Mouse (Mus musculus): Measurements from ENCODE around the gene Tns1. TPM values are rescaled to one million over a fixed set of nuclear protein-coding genes. Genes with fewer than 3 reads are reported as not detected.

Gene Tns1
- total and polyA plus RNA-seq, 3 experiments, result 0.40 to 3.6 (median 0.89) TPM

GRCm38 (mm10) chr1:73997341-73997740, 126.9 kb downstream of the Tns1 start:
- Histone ChIP-seq H3K4me1 (ENCODE audit: control insufficient read depth in 1 of 2, insufficient read depth in 2 of 2) (peaks cover 0 to 12% of the 10 kb centered on the region in 2 experiments; a peak in 2 of 4 replicates), H3K79me2 (replicated peaks; ENCODE audit: control insufficient read depth, extremely low read depth, insufficient read depth, poor library complexity, severe bottlenecking) (no peaks in the 10 kb centered on the region), H3K27ac (ENCODE audit: insufficient read depth, low read depth) (no peak overlapping the region), H3K9me3 (replicated peaks; ENCODE audit: low read length) (no peaks in the 10 kb centered on the region), H3K9ac (ENCODE audit: insufficient read depth, low read depth) (no peak overlapping the region), H3K27me3 (replicated peaks) (peaks cover 4% of the 10 kb centered on the region), H3K4me3 (replicated peaks in 1 of 3; ENCODE audit: low read depth in 2 of 3, low read length in 2 of 3, poor library complexity in 1 of 3) (no peak overlapping the region), H3K4me2 (ENCODE audit: insufficient read depth, low read depth, poor library complexity, severe bottlenecking) (no peak overlapping the region), H3K36me3 (replicated peaks in 1 of 2; ENCODE audit: control insufficient read depth in 1 of 2, insufficient read depth in 1 of 2, low read length in 1 of 2) (no peaks in the 10 kb centered on the region)
- dilution Hi-C loops (cut with MboI; ENCODE audit: extremely low pct_ligation_motif_present, extremely low pct_unique_long_range_greater_than_20kb, low sequenced_read_pairs) (no loop called here), in situ Hi-C loops (cut with MboI; ENCODE audit: low pct_ligation_motif_present, low pct_unique_long_range_greater_than_20kb, low sequenced_read_pairs) (loop anchor here (10.0 kb wide), 1 partner anchor 77 kb away; no protein-coding TSS in a partner anchor)
- TF ChIP-seq ZNF384 (IDR thresholded peaks at IDR 0.05; ENCODE audit: low read depth, low read length) (no peak), MAX (IDR thresholded peaks at IDR 0.05; ENCODE audit: low read length) (no peak), MYC (IDR thresholded peaks at IDR 0.05; ENCODE audit: low read depth, low read length) (no peak), TBP (conservative IDR thresholded peaks at IDR 0.05; ENCODE audit: low read depth, low read length) (no peak), UBTF (IDR thresholded peaks at IDR 0.05; ENCODE audit: low read depth, low read length) (no peak), BHLHE40 (IDR thresholded peaks at IDR 0.05; ENCODE audit: low read depth, low read length) (no peak), PAX5 (IDR thresholded peaks at IDR 0.05; ENCODE audit: low read length) (no peak), ZC3H11A (IDR thresholded peaks at IDR 0.05; ENCODE audit: low read depth, low read length) (no peak), HCFC1 (IDR thresholded peaks at IDR 0.05; ENCODE audit: low read depth, low read length) (no peak), EP300 (IDR thresholded peaks at IDR 0.05; ENCODE audit: low read length) (no peak), MAZ (IDR thresholded peaks at IDR 0.05; ENCODE audit: low read depth, low read length) (no peak)
- DNase-seq (ENCODE audit: extremely low read depth), result no peak

- Histone ChIP-seq H3K9me3 (replicated peaks; ENCODE audit: low read length) (no peaks in the 10 kb centered on the region), H3K79me2 (replicated peaks; ENCODE audit: control insufficient read depth, extremely low read depth, insufficient read depth, poor library complexity, severe bottlenecking) (no peaks in the 10 kb centered on the region), H3K36me3 (replicated peaks in 1 of 2; ENCODE audit: control insufficient read depth in 1 of 2, insufficient read depth in 1 of 2, low read length in 1 of 2) (no peaks in the 10 kb centered on the region), H3K4me1 (ENCODE audit: control insufficient read depth in 1 of 2, insufficient read depth in 2 of 2) (peaks cover 0 to 9% of the 10 kb centered on the region in 2 experiments; a peak in 2 of 4 replicates), H3K4me3 (replicated peaks in 1 of 3; ENCODE audit: low read depth in 2 of 3, low read length in 2 of 3, poor library complexity in 1 of 3) (no peak overlapping the region), H3K27ac (ENCODE audit: insufficient read depth, low read depth) (no peak overlapping the region), H3K9ac (ENCODE audit: insufficient read depth, low read depth) (no peak overlapping the region), H3K4me2 (ENCODE audit: insufficient read depth, low read depth, poor library complexity, severe bottlenecking) (no peak overlapping the region), H3K27me3 (replicated peaks) (peaks cover 4% of the 10 kb centered on the region)
- DNase-seq (ENCODE audit: extremely low read depth), result no peak
- dilution Hi-C loops (cut with MboI; ENCODE audit: extremely low pct_ligation_motif_present, extremely low pct_unique_long_range_greater_than_20kb, low sequenced_read_pairs), result no loop called here
- TF ChIP-seq POLR2AphosphoS2 (IDR thresholded peaks at IDR 0.05; ENCODE audit: low read depth, low read length) (no peak), ZC3H11A (IDR thresholded peaks at IDR 0.05; ENCODE audit: low read depth, low read length) (no peak), CHD2 (IDR thresholded peaks at IDR 0.05; ENCODE audit: low read length) (no peak), CHD1 (IDR thresholded peaks at IDR 0.05; ENCODE audit: low read depth, low read length) (no peak), RAD21 (IDR thresholded peaks at IDR 0.05; ENCODE audit: low read depth, low read length) (no peak), ZNF384 (IDR thresholded peaks at IDR 0.05; ENCODE audit: low read depth, low read length) (no peak), PAX5 (IDR thresholded peaks at IDR 0.05; ENCODE audit: low read length) (no peak), UBTF (IDR thresholded peaks at IDR 0.05; ENCODE audit: low read depth, low read length) (no peak), E2F4 (IDR thresholded peaks at IDR 0.05; ENCODE audit: insufficient replicate concordance, low read depth, low read length) (no peak), MAFK (IDR thresholded peaks at IDR 0.05; ENCODE audit: insufficient replicate concordance, low read length) (no peak), JUND (conservative IDR thresholded peaks at IDR 0.05; ENCODE audit: low read depth, low read length) (no peak), BHLHE40 (IDR thresholded peaks at IDR 0.05; ENCODE audit: low read depth, low read length) (no peak), EP300 (IDR thresholded peaks at IDR 0.05; ENCODE audit: low read length) (no peak), ZKSCAN1 (IDR thresholded peaks at IDR 0.05; ENCODE audit: borderline replicate concordance, low read depth, low read length) (no peak), RCOR1 (conservative IDR thresholded peaks at IDR 0.05; ENCODE audit: low read depth, low read length) (no peak), MAX (IDR thresholded peaks at IDR 0.05; ENCODE audit: low read length) (no peak), USF2 (conservative IDR thresholded peaks at IDR 0.05; ENCODE audit: low read depth, low read length) (no peak), IRF4 (IDR thresholded peaks at IDR 0.05; ENCODE audit: low read depth, low read length) (no peak), MXI1 (IDR thresholded peaks at IDR 0.05; ENCODE audit: low read depth, low read length) (no peak), TCF12 (IDR thresholded peaks at IDR 0.05; ENCODE audit: low read depth, low read length) (no peak)
- in situ Hi-C loops (cut with MboI; ENCODE audit: low pct_ligation_motif_present, low pct_unique_long_range_greater_than_20kb, low sequenced_read_pairs), result loop anchor here (10.0 kb wide), 1 partner anchor 78 kb away; no protein-coding TSS in a partner anchor
Observed at GRCm38 (mm10) chr1:73996650-73997049, 127.6 kb downstream of the Tns1 start.

Measured in CH12.LX (cell line).